Mouse (Mus musculus): Measurements from ENCODE around the gene Nrip1.

- TF ChIP-seq MAFK (IDR thresholded peaks at IDR 0.05; ENCODE audit: insufficient read depth, low read depth, low read length): peak; percentile 86
- TF ChIP-seq CHD2 (IDR thresholded peaks at IDR 0.05; ENCODE audit: low read depth, low read length): no peak
- TF ChIP-seq ZNF384 (IDR thresholded peaks at IDR 0.05; ENCODE audit: low read depth, low read length): no peak
- TF ChIP-seq HCFC1 (IDR thresholded peaks at IDR 0.05; ENCODE audit: borderline replicate concordance, insufficient read depth, low read length): no peak
- TF ChIP-seq ZC3H11A (IDR thresholded peaks at IDR 0.05; ENCODE audit: borderline replicate concordance, low read depth, low read length): no peak
Observed at GRCm38 (mm10) chr16:76376661-76377060, 3.0 kb upstream of the Nrip1 start.
